Mouse (Mus musculus) lung, embryonic 14.5 days (tissue): Measurements from ENCODE around the gene Hist1h2ab. TPM values are rescaled to one million over a fixed set of nuclear protein-coding genes. Genes with fewer than 3 reads are reported as not detected.
"Not testable (repeated sequence)": the region's sequence is repeated elsewhere in the genome, so short reads cannot be mapped to it uniquely, and the experiment has no call there.

Experiments
- ATAC-seq: fragments of 200-750 bp; cut with Nextera tagmentation; 2 replicates; pipeline ENCODE4 v1.8.0; 2017; ENCODE audit warnings: mild to moderate bottlenecking, moderate TSS enrichment, moderate library complexity; ENCODE audit not compliant: insufficient read depth
- DNase-seq: peaks from one replicate; pipeline ENCODE4 v3.0.0-alpha.2; 2015
- H3K27ac ChIP-seq: fragments of 300-500 bp; sonication (generic); 2 replicates; pipeline ENCODE4 v1.5.1; 2014; ENCODE audit warnings: low read depth, mild to moderate bottlenecking, moderate library complexity
- H3K27me3 ChIP-seq: fragments of 300-500 bp; sonication (generic); 2 replicates; pipeline ENCODE4 v1.6.1; 2014; ENCODE audit warnings: low read length, control low read depth; ENCODE audit not compliant: insufficient read depth
- H3K36me3 ChIP-seq: fragments of 300-500 bp; sonication (generic); 2 replicates; pipeline ENCODE4 v1.6.1; 2014; ENCODE audit warnings: control low read depth; ENCODE audit not compliant: insufficient read depth
- H3K4me1 ChIP-seq: fragments of 300-500 bp; sonication (generic); 2 replicates; pipeline ENCODE4 v1.6.1; 2014; ENCODE audit warnings: antibody characterized with exemption, control low read depth; ENCODE audit not compliant: insufficient read depth
- H3K4me2 ChIP-seq: fragments of 300-500 bp; sonication (generic); 2 replicates; pipeline ENCODE4 v1.6.1; 2014; ENCODE audit warnings: mild to moderate bottlenecking
- H3K4me3 ChIP-seq: fragments of 300-500 bp; sonication (generic); 2 replicates; pipeline ENCODE4 v1.5.1; 2014; ENCODE audit warnings: low read depth, low read length
- H3K9ac ChIP-seq: fragments of 300-500 bp; sonication (generic); 2 replicates; pipeline ENCODE4 v1.6.1; 2014
- H3K9me3 ChIP-seq: fragments of 300-500 bp; sonication (generic); 2 replicates; pipeline ENCODE4 v1.6.1; 2016; ENCODE audit warnings: low read depth, low read length, control low read depth
- CTCF ChIP-seq: IDR thresholded peaks from 2 replicates; pipeline ENCODE4 v1.5.1; 2016; ENCODE audit warnings: antibody characterized with exemption, low read depth
- WGBS: fragments of 180-500 bp; shearing (Covaris S2); extraction: QIAGEN DNeasy Blood & Tissue Kit; methylation state at CpG from one replicate; pipeline ENCODE4 v1.1.7; 2014; 5-methylcytosine and 5-hydroxymethylcytosine counted together
- polyA plus RNA-seq: library from polyadenylated mRNA; unstranded; fragments of >200 nt; fragmentation: Nextera tagmentation; extraction: Ambion mirVana; gene quantifications from 2 replicates; pipeline ENCODE4 v1.2.1, GENCODE M21; 2014

Hist1h2ab gene
- 70.8 and 71.5 TPM in 2 replicates for polyA plus RNA-seq

GRCm38 (mm10) chr13:23750839-23751477 is at the start of gene Hist1h2ab:
Gene Hist1h2ab (plus strand): TSS chr13:23751126.
- WGBS, result under 1% methylated on average over 27 of the region's 47 CpGs
- H3K9me3 ChIP-seq, result not testable (repeated sequence)

DNA sequence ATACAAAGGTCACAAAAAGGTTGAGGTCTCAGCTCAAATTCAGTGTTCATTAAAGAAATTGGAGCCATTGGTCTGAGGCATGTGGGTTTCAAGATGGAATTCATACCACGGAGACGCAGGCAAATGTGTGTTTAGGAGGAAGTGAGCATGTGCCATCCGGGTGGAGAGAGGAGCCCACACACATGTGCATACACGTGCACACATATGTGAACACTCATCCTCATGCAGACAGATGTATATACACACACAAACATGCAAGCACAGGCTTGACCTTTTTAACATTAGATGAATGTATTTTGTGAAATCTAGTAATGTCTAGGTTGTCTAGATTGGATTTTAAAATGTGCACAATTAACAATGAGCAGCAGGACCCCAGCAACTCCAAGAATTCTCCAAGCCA is 48.7 kb upstream of the Hist1h2ab start:
- no peak overlapping the region for H3K4me2 ChIP-seq
- no peak for DNase-seq

More at GRCm38 (mm10) chr13:23750839-23751477, at the start of gene Hist1h2ab:
- Histone ChIP-seq H3K9ac (peak within 1 kb of the TSS; percentile 56), H3K27ac (peak within 1 kb of the TSS; percentile 98), H3K4me1 (peaks cover 12% of the 10 kb centered on the region), H3K4me2 (peak within 1 kb of the TSS; percentile 64), H3K4me3 (peak within 1 kb of the TSS; percentile 41)
- H3K36me3 ChIP-seq, H3K27me3 ChIP-seq: not testable (repeated sequence)
- ATAC-seq (peak; percentile 43), DNase-seq (peak; percentile 92)

DNA sequence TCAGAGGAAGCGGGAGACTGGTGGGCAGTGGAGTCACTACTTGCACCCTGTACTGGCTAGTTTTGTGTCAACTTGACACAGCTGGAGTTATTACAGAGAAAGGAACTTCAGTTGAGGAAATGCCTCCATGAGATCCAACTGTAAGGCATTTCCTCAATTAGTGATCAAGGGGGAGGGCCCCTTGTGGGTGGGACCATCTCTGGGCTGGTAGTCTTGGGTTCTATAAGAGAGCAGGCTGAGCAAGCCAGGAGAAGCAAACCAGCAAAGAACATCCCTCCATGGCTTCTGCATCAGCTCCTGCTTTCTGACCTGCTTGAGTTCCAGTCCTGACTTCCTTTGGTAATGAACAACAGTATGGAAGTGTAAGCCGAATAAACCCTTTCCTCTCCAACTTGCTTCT is 48.1 kb upstream of the Hist1h2ab start:
- H3K27me3 ChIP-seq, H3K9me3 ChIP-seq, H3K4me2 ChIP-seq, H3K27ac ChIP-seq, H3K4me3 ChIP-seq, ATAC-seq, DNase-seq, H3K36me3 ChIP-seq, H3K4me1 ChIP-seq, H3K9ac ChIP-seq: not testable (repeated sequence)
- WGBS, result 78% methylated on average over 2 of the region's 2 CpGs

More for the DNA sequence above, 48.7 kb upstream of the Hist1h2ab start:
- Histone ChIP-seq H3K4me1 (no peaks in the 10 kb centered on the region; the same call in 1 of the 2 replicates), H3K9me3 (no peaks in the 10 kb centered on the region), H3K4me3 (no peak overlapping the region), H3K9ac (no peak overlapping the region), H3K36me3 (no peaks in the 10 kb centered on the region), H3K27me3 (no peaks in the 10 kb centered on the region), H3K27ac (no peak overlapping the region)
- no peak for TF ChIP-seq CTCF
- ATAC-seq, result no peak
- 74% methylated on average over 4 of the region's 4 CpGs for WGBS

- H3K9ac ChIP-seq, result no peak overlapping the region
- H3K36me3 ChIP-seq, result no peaks in the 10 kb centered on the region
- no peak overlapping the region for H3K27ac ChIP-seq
- no peak overlapping the region for H3K4me2 ChIP-seq
- ATAC-seq (no peak), DNase-seq (no peak)
- TF ChIP-seq CTCF, result no peak
- no peaks in the 10 kb centered on the region for H3K27me3 ChIP-seq
- no peaks in the 10 kb centered on the region; the same call in 1 of the 2 replicates for H3K4me1 ChIP-seq
- no peaks in the 10 kb centered on the region for H3K9me3 ChIP-seq
- no peak overlapping the region for H3K4me3 ChIP-seq
- WGBS, result 89% methylated on average over 7 of the region's 7 CpGs
These were observed 45.1 kb upstream of the Hist1h2ab start for GRCm38 (mm10) chr13:23705751-23706356.

GRCm38 (mm10) chr13:23706771-23707170 is 44.2 kb upstream of the Hist1h2ab start:
- Histone ChIP-seq H3K4me1 (no peaks in the 10 kb centered on the region; the same call in 1 of the 2 replicates), H3K9me3 (no peaks in the 10 kb centered on the region), H3K36me3 (no peaks in the 10 kb centered on the region), H3K4me2 (no peak overlapping the region), H3K27ac (no peak overlapping the region), H3K9ac (no peak overlapping the region), H3K27me3 (no peaks in the 10 kb centered on the region), H3K4me3 (no peak overlapping the region)
- WGBS, result 94% methylated on average over 12 of the region's 12 CpGs
- no peak for TF ChIP-seq CTCF
- ATAC-seq (no peak), DNase-seq (no peak)

GRCm38 (mm10) chr13:23708041-23708440 is 42.9 kb upstream of the Hist1h2ab start:
- no peak for DNase-seq
- Histone ChIP-seq H3K9me3 (no peaks in the 10 kb centered on the region), H3K9ac (no peak overlapping the region), H3K27ac (no peak overlapping the region), H3K4me3 (no peak overlapping the region), H3K4me1 (no peaks in the 10 kb centered on the region; the same call in 1 of the 2 replicates), H3K27me3 (no peaks in the 10 kb centered on the region), H3K36me3 (no peaks in the 10 kb centered on the region), H3K4me2 (no peak overlapping the region)
- no peak for ATAC-seq
- WGBS, result 87% methylated on average over 4 of the region's 4 CpGs
- no peak for TF ChIP-seq CTCF

DNA sequence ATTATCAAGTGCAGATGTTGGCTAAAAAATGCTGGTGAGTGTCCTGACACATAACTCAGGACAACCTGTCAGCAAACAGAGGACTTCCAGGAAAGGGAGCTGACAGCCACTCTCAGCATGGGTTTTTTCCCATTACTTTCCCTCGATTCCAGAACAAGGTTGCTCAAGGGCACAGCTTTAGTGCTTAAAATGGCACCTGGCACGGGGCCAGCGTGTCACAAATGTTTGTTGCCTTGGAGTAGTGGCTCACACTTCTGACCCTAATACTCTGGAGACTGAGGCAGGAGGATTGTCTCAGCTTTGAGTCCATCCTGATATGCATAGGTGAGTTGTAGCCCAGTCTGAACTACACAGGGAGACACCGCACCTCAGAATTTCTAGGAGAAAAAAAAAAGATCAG is 42.3 kb upstream of the Hist1h2ab start:
- no peak overlapping the region for H3K27ac ChIP-seq
- no peak overlapping the region for H3K9ac ChIP-seq
- H3K36me3 ChIP-seq, result no peaks in the 10 kb centered on the region
- ATAC-seq (no peak), DNase-seq (no peak)
- H3K9me3 ChIP-seq, result no peaks in the 10 kb centered on the region
- no peak overlapping the region for H3K4me3 ChIP-seq
- H3K4me2 ChIP-seq, result no peak overlapping the region
- 57% methylated on average over 4 of the region's 4 CpGs for WGBS
- no peak for TF ChIP-seq CTCF
- H3K4me1 ChIP-seq, result no peaks in the 10 kb centered on the region; the same call in 1 of the 2 replicates
- H3K27me3 ChIP-seq, result no peaks in the 10 kb centered on the region
